Mouse (Mus musculus): ENCODE data around the gene Tmod1. TPM values are rescaled to one million over a fixed set of nuclear protein-coding genes. Genes with fewer than 3 reads are reported as not detected.

Tmod1 gene
- total RNA-seq, 2 experiments from 2014 or later: 272 to 278 TPM

DNA sequence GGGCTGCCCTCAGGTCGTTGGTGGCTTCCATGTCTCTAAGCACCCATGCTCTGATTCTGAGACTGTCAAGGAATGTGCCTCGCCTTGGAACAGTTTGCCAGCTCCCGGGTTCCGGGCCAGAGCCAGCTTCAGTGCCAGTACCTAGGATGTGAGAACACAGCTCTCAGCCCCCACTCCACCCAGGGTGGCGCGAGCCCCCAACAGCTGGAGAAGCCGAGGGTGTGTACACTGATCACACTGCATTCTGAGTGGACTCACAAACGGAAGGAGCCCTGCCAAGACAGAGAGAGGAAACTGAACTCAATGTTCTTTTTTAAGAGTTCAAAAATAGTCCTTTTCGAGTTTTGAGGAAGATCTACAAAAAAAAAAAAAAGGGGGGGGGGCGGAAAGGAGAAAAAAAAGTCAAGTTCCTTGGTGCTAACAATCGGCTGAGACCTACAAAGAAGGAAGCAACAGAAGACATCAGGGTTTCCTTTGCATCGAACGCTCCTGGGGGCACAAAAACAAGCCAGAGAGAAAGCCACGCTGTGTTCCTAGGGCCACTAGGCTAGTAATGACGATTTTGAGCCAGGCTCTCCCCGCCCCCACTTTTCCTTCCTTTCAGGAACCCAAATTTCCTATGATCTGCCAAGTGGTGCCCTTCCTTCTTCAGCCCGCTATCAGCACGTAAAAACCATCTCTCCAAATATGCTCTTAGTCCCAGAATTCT, 48.1 kb downstream of the Tmod1 start:
- intact Hi-C loops (cut with DNase I): loop anchor here (5.0 kb wide), 1 partner anchor 45 kb away; no protein-coding TSS in a partner anchor
- peak; percentile 43 to 57 for DNase-seq

GRCm38 (mm10) chr4:46087427-46087771, 48.7 kb downstream of the Tmod1 start:
- peak in 1 of 2 experiments; percentile 45 for DNase-seq
- intact Hi-C loops (cut with DNase I): loop anchor here (5.0 kb wide), 1 partner anchor 45 kb away; no protein-coding TSS in a partner anchor

- peak; percentile 58 to 69 for DNase-seq
- intact Hi-C loops (cut with DNase I): loop anchor here (5.0 kb wide), 1 partner anchor 46 kb away; no protein-coding TSS in a partner anchor
Observed at GRCm38 (mm10) chr4:46087852-46088251, 49.1 kb downstream of the Tmod1 start.

GRCm38 (mm10) chr4:46089524-46090125, 50.9 kb downstream of the Tmod1 start:
- intact Hi-C loops (cut with DNase I): loop anchor here (5.0 kb wide), 1 partner anchor 47 kb away; no protein-coding TSS in a partner anchor

DNA sequence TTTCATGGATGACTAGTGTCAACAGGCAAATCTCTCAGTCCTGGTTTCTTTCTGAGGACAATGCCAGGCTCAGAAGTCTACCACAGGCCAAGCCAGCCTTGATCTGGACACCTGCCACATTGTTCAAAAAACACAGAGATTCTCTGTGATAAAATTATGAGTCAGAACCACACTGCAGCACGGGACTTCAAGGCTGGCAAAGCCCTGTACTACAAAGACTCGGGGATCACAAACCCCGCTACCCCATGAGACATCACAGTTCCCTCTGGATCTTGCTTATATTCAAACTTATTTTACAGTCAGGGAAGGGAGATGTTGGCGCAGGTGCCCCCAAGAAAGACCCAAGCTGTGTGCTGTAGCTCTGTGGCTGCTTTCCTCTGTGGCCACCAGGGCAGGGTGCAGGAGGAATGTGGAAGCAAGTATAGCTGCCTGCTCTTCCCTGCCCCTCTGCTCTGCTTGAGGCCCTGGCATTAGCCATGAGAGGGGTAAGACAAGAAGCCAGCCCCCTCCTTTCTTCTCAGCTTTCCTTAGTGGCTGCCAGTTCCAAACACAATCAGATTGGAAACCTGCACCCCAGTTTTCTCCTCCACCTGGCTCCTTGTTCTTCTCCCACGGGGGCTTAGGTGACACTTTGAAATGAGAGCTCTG, 53.8 kb downstream of the Tmod1 start:
- no peak for DNase-seq
- intact Hi-C loops (cut with DNase I): no loop called here

More at GRCm38 (mm10) chr4:46089524-46090125, 50.9 kb downstream of the Tmod1 start:
- DNase-seq: no peak

- peak; percentile 27 to 41 for DNase-seq
- intact Hi-C loops (cut with DNase I): no loop called here
Observed at GRCm38 (mm10) chr4:46094916-46095825, 56.4 kb downstream of the Tmod1 start.

DNA sequence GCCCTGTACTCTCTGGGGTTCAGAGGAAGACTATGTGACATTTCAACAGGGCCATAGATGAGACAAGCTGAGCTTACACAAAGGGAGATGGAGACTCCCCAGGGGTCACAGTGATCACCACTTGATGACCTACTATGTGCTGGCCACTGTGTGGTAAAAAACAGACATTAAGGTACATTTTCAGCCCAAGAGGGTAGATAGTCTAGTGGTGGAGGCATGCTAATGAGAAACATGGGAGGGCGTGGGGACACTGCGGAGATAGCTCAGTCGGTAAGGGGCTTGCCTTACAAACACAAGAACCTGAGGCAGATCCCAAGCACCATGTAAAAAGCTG, 57.1 kb downstream of the Tmod1 start:
- DNase-seq: no peak
- intact Hi-C loops (cut with DNase I): no loop called here

- intact Hi-C loops (cut with DNase I): no loop called here
- no peak for DNase-seq
Observed at GRCm38 (mm10) chr4:46096546-46096945, 57.8 kb downstream of the Tmod1 start.

DNA sequence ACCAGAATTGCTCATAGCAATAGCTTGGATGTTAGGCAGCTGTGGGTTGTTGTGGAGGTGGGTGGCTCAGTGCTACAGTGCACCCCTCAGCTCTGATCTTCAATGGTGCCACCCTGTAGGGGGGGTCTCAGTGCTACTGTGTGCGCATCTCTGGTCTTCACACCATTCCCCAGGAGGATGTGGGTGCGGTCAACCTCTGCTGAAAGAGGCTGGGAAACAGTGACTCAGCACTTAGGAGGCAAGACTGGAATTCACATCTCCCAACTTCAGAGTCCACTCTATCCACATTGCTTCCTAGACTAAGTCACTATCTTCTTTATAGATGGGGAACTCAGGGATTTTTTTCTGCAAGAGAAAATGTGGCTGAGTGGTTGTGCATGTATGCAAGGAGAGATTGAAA, 58.9 kb downstream of the Tmod1 start:
- no peak for DNase-seq
- intact Hi-C loops (cut with DNase I): no loop called here

- intact Hi-C loops (cut with DNase I): no loop called here
- DNase-seq: no peak
Observed at GRCm38 (mm10) chr4:46099132-46099531, 60.4 kb downstream of the Tmod1 start.

DNA sequence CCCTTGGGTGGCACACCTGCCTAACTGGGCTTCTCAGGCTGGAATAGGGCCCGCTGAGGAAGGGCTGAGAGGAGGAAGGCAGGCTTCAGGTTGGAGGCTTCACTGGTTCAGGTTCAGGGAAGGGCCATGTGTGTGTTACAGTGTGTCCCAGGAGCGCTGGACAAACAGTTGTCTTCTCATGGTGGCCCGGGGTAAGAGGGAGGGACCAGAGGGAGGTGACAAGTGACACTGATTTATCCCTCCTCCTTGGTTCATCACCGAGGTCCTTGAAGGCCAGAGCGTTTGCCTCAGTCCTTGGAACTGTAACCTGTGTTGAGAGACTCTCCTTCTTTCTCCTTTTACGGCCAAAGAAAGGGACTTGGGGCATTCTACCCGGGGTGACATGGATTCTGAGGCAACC, 61.8 kb downstream of the Tmod1 start:
- no peak for DNase-seq
- intact Hi-C loops (cut with DNase I): no loop called here

DNA sequence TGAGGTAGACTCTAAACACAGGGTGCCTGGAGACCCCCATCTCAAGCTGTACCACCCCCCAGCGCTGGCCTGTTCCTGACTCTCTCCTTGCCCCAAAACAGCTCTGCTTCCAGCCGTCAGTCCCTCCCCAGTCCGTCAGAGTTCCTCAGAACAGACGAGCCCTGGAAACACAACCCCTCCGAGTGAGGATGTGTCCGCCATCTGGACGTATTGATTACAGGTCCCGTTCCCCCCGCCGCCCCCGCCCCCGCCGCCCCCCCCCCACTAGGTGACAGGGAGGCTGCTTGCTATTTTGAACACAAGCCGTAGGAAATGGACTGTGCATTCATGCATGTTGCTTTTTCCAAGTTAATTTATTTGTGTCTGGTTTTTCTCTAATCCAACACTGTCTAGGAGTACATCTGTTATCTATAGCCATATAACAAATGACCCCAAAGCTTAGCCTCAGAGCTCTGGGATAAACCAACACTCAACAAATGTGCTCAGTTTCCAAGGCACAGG, 62.5 kb downstream of the Tmod1 start:
- intact Hi-C loops (cut with DNase I): no loop called here

DNA sequence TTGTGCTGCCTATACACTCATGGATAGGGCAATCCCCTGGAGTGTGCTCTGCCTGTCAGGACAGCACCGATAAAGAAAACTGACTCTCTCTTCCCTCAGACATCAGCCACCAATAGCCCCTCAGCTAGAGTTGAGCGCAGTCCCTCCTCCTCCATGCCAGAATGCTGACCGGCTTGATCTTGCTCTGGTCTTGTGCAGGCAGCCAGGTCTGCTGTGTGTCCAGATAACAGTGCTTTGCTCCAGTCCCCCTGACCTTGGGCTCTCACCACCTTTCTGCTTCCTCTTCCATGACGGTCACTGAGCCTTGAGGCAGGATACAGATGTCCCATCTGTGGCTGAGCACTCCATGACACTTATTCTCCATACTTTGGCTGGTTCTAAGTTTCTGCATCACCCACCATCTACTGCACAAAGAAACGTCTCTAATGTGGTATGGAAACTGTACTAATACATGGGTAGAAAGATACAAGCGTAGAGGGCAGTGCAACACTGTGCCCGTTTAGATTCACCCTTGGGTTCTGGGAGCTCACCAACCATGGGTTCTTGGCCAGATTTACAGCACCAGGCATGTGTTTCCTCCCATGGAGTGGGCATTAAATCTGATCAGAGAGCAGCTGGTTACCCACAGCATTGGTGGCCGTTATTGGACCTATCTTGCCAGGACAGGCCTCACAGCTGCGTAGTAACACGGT, 63.5 kb downstream of the Tmod1 start:
- intact Hi-C loops (cut with DNase I): no loop called here
- DNase-seq: no peak

More for the DNA sequence above, 62.5 kb downstream of the Tmod1 start:
- no peak for DNase-seq

- intact Hi-C loops (cut with DNase I): no loop called here
- no peak for DNase-seq
Observed at GRCm38 (mm10) chr4:46110084-46110483, 71.3 kb downstream of the Tmod1 start.

DNA sequence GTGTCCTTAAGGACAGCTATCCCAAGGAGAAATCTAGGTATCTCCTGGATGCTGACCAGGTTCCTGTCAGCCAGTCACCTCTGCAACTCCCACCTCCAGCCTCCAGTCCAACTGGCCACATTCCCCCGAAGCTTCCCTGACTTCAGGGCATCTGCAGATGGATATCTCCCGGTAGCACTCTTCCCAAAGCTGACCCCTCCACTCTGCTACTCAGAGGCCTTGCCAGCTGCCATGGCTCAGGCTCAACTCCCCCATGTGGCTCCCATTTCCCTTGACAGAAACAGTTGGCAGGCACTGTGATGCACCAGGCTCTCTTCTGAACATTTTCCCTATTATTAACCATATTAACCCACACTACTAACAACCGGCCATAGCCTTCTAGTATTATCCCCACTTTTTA, 72.6 kb downstream of the Tmod1 start:
- intact Hi-C loops (cut with DNase I): no loop called here
- DNase-seq: no peak

DNA sequence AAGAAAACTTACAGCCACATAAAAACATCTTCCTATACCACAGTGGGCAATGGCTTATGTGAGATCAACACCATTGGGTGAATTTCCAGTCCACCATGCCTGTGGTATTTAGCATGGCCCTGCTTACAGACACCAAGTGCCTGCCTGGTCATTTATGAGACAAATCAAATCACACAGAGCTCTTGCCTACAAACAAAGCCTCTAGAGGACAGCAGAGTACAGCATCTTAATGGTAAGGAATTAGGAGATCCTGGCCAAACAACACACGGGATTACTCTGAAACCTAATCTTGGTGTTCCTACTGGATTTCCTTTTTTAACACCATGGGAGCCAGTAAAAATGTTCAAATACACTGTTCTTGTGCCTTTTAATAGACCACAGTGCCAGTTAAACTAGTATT, 76.6 kb downstream of the Tmod1 start:
- intact Hi-C loops (cut with DNase I): no loop called here
- no peak for DNase-seq

DNA sequence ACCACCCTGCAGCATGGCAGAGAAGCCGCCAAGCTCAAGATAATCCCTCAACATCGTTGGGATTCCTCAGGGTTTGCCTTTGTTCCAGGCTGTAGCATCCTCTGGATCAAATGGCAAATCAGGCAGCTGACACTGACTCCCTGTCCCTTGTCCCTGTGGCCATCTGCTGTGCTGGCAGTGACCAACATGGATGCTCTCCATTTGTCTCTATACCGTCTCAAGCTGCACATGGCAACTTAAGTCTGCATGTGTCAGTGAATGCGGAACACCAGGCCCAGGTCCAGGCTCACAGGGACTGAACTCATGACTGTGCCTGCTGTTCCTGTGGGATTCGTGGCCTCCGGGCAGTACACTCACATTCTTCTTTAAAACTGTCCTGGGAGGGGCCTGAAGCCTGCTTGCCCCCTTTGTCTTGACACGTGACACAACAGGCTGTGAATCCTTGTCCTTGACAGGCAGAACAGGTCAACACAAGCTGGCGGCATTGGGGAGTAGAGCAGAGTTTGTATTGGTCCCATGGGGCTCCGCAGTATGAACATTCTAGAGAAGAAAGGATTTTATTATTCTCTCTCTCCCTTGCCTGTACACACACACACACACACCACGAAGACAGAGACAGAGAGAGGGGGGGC, 77.9 kb downstream of the Tmod1 start:
- no peak for DNase-seq
- intact Hi-C loops (cut with DNase I): no loop called here

DNA sequence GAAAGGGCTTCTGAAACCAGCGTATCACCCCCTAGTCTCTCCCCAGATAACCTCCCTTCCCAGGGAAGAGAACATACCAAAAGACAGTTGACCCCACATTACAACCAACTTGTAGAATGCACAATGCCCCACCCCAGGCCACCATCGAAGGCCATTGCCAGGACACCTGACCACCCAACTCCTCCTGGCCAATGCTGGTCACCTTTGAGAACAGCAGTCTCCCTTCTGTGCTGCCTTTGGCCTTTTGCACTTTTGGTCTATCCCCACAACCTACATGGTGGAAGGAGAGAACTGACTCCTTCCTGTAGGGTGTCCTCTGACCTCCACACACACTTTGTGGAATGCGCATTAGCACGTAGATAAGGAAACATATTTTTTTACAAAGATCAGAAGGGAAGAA, 78.8 kb downstream of the Tmod1 start:
- no peak for DNase-seq
- intact Hi-C loops (cut with DNase I): no loop called here

DNA sequence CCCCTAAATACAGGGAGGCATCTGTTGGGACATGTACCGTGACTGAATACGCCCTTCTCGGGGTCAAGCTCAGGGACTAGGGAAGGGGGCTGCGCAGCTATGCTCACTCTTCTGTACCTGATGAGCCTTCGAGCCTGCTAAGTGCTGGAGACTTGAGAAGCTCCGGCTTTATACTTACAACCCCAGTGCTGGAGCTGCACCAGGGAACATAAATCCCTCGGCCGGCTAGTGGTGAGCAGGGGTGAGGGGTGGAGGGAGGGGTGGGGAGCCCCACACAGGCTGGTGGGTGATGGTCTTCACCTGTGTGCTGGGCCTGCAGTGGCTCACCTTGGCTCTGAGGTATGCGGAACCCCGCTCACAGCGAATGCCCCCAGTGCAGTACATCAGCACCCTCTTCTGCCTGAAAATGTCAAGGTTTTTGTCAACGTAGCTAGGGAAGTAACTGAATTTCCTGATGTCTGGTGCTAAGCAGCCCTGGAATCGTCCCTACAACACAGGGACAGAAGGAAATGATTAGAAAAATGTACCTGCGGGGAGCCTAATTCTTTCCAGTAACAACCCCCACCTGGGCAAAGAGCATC, 80.9 kb downstream of the Tmod1 start:
- intact Hi-C loops (cut with DNase I): loop anchor here (10.0 kb wide), 1 partner anchor 245 kb away; no protein-coding TSS in a partner anchor
- DNase-seq: no peak
